Mouse (Mus musculus) bone marrow, adult 2 months (tissue): ENCODE measurements around the gene Cemip2. TPM values are rescaled to one million over a fixed set of nuclear protein-coding genes. Genes with fewer than 3 reads are reported as not detected.

Experiments
- H3K27ac ChIP-seq: fragments of 200-500 bp; 2 replicates; pipeline ENCODE4 v1.5.1; 2012; ENCODE audit warnings: low read depth, mild to moderate bottlenecking, control low read depth, inconsistent platforms, low read length; ENCODE audit not compliant: control insufficient read depth, poor library complexity, insufficient read depth
- H3K4me1 ChIP-seq: fragments of 200-500 bp; 2 replicates; pipeline ENCODE4 v1.6.1; 2011; ENCODE audit warnings: low read length; ENCODE audit not compliant: control insufficient read depth, insufficient read depth
- H3K4me3 ChIP-seq: fragments of 200-500 bp; replicated peaks from 2 replicates; pipeline ENCODE3; 2011; ENCODE audit warnings: mild to moderate bottlenecking, low read depth, low read length, control low read depth; ENCODE audit not compliant: control insufficient read depth
- CTCF ChIP-seq: fragments of 200-500 bp; IDR thresholded peaks from 2 replicates; pipeline ENCODE4 v1.5.1; 2011; ENCODE audit warnings: low read length, control low read depth; ENCODE audit not compliant: control insufficient read depth, insufficient read depth
- POLR2A ChIP-seq: fragments of 200-500 bp; IDR thresholded peaks from 2 replicates; pipeline ENCODE4 v1.6.1; 2011; ENCODE audit warnings: low read depth, mild to moderate bottlenecking, control low read depth, low read length, borderline replicate concordance; ENCODE audit not compliant: control insufficient read depth
- WGBS: fragments of 180-500 bp; shearing (Covaris S2); methylation state at CpG from one replicate; pipeline ENCODE4 v1.1.7; 2018; 5-methylcytosine and 5-hydroxymethylcytosine counted together
- polyA plus RNA-seq: library from polyadenylated mRNA; stranded (reverse); fragments of >200 nt; gene quantifications from 2 replicates; pipeline ENCODE4 v1.2.4, GENCODE M21; 2011; ENCODE audit warnings: low replicate concordance; ENCODE audit not compliant: missing spikeins, insufficient read depth, insufficient read length

Gene Cemip2
- polyA plus RNA-seq, 1 experiment, result 6.9 TPM

- Histone ChIP-seq H3K27ac (no peak overlapping the region), H3K4me1 (no peaks in the 10 kb centered on the region; the same call in none of the 2 replicates), H3K4me3 (no peak overlapping the region)
- WGBS, result 81% methylated on average over 7 of the region's 7 CpGs
- TF ChIP-seq CTCF (no peak), POLR2A (no peak)
Measured at GRCm38 (mm10) chr19:21781066-21781786, 3.1 kb downstream of the Cemip2 start.

- Histone ChIP-seq H3K4me1 (no peaks in the 10 kb centered on the region; the same call in none of the 2 replicates), H3K4me3 (no peak overlapping the region), H3K27ac (no peak overlapping the region)
- TF ChIP-seq CTCF (no peak), POLR2A (no peak)
- WGBS, result 78% methylated on average over 12 of the region's 12 CpGs
Measured at GRCm38 (mm10) chr19:21781787-21782432, 3.8 kb downstream of the Cemip2 start.

DNA sequence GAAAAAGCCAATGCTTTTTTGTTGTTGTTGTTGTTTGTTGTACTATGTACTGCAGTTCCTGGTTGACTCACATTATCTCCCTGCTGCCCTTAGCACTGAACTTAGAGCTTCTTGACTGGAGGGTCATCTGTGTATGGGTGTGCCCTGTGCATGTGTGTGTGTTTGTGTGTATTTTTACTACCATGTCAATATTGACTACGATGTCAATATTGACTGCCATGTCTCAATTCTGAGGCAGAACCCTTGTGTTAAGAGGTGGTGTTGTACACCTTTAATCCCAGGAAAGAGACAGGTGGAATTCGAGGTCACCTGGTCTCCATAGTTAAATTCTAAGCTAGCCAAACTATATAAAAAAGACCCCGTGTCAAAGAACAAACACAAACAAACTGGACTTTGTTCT is 5.6 kb downstream of the Cemip2 start:
- Histone ChIP-seq H3K27ac (no peak overlapping the region), H3K4me1 (no peaks in the 10 kb centered on the region; the same call in 1 of the 2 replicates), H3K4me3 (no peak overlapping the region)
- TF ChIP-seq POLR2A, result no peak
- no peak for TF ChIP-seq CTCF
- WGBS, result 66% methylated on average over 3 of the region's 3 CpGs

DNA sequence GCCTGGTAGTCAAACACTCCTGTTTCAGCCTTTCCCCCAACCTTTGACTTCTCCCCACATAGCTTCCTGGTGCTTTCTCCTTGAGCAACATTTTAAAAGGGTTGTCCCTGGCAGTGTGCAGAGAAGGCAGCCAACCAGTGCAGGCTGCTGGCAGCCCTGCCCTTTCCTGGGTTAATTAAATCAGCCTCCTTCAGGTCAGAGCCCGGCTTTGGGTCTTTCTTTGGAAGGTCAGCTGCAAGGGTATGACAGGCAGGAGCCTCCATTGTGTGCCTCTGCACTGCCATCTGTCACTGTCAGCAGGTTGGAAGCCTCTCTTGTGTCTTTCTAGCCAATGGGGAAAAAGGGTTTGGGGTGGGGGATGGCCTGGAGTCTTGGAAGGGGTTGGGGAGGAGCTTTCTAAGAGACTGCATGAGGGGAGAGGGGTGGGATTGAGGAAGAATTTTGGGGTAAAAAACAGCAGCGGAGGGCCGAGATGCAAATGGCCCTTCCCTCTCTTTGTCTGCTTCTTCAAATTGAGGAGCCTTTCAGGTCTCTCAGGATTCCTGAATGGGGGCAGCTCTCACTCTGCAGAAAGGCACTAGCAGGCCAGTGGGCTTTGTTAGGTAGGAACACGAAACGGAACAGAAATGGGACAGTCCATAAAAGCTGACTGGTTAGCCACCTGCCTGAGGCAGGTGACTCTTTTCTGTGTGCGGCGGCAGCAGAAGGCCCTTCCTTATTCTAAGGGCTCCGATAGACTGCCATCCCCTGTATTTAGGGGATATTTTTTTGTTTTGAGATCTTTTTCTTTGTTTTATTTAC is 6.4 kb downstream of the Cemip2 start:
- H3K4me1 ChIP-seq, result no peaks in the 10 kb centered on the region; the same call in 1 of the 2 replicates
- no peak overlapping the region for H3K4me3 ChIP-seq
- no peak for TF ChIP-seq CTCF
- no peak for TF ChIP-seq POLR2A
- WGBS, result 31% methylated on average over 8 of the region's 8 CpGs
- peak overlapping the region; percentile 78; the same call in 1 of the 2 replicates for H3K27ac ChIP-seq

- no peaks in the 10 kb centered on the region; the same call in 1 of the 2 replicates for H3K4me1 ChIP-seq
- no peak overlapping the region for H3K4me3 ChIP-seq
- H3K27ac ChIP-seq, result peak overlapping the region; percentile 78; the same call in 1 of the 2 replicates
- WGBS, result 3% methylated on average over 3 of the region's 3 CpGs
- no peak for TF ChIP-seq POLR2A
- TF ChIP-seq CTCF, result no peak
Measured at GRCm38 (mm10) chr19:21785132-21785528, 7.0 kb downstream of the Cemip2 start.

DNA sequence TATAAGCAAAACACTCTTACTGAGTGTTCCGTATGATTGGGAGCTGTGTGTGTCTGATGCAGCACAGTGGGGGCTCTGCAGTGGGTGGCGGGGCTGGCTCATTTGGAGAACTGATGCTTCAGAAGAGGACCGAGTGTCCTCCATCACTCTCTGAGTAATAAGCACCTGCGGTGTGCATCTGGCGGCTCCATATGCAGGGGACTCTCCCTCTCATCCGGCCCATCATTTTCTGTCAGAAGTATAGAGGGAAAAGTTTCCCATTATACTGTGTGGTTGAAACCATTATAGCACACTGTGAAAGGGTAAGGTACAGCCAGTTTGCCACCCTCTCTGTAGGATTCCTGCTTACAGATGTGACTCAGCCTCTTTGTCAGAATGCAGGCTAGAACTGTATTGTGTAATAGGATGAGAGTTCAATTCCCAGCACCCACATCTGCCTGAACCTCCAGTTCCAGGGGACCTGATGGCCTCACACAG is 8.9 kb downstream of the Cemip2 start:
- no peaks in the 10 kb centered on the region for H3K4me1 ChIP-seq
- 78% methylated on average over 6 of the region's 6 CpGs for WGBS
- no peak overlapping the region for H3K4me3 ChIP-seq
- no peak for TF ChIP-seq POLR2A
- TF ChIP-seq CTCF, result no peak
- H3K27ac ChIP-seq, result no peak overlapping the region

DNA sequence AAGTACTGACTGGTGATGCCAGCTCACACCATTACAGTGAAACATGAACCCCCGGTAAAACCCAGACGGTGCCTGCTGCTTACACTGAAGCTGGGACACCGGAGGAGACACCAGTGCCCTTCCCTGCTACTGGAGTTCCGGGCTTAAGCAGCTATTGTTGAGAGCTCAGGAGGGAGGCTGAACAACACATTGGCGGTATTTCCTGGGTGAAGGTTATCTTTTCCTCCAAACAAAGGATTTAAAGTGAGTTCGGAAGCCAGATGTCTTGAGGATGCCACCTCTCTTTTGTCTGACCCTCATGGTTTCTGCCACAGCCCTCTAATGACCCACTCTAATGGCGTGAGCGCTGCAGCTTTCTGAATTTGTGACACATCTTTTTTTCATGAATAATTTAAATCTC is 10.9 kb downstream of the Cemip2 start:
- Histone ChIP-seq H3K4me3 (no peak overlapping the region), H3K4me1 (no peaks in the 10 kb centered on the region), H3K27ac (no peak overlapping the region)
- no peak for TF ChIP-seq POLR2A
- WGBS, result 87% methylated on average over 8 of the region's 8 CpGs

DNA sequence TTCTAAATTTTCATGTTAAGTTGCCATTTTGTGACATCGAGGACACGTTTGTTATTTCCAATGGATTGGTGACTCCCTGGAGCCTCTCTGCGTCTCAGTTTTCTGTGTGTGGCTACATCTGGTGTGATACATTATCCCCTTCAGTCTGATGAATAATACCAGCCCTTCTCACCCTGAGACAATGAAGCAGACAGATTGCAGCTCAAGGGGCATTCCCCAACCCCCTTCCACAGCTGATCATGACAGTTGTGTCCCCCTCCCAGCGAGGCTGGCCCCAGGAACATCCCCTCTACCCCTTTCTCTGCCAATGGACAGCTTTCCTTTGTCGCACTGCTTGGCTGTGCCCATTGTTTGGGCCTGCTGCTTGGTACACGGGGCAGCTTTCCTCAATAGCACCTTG is 11.5 kb downstream of the Cemip2 start:
- H3K27ac ChIP-seq, result no peak overlapping the region
- WGBS, result 80% methylated on average over 6 of the region's 6 CpGs
- H3K4me3 ChIP-seq, result no peak overlapping the region
- no peak for TF ChIP-seq CTCF
- no peak for TF ChIP-seq POLR2A
- no peaks in the 10 kb centered on the region for H3K4me1 ChIP-seq
